Mouse (Mus musculus) bone marrow macrophage, adult 2 months (primary cell): ENCODE measurements around the gene Tiam1. TPM values are rescaled to one million over a fixed set of nuclear protein-coding genes. Genes with fewer than 3 reads are reported as not detected.

Experiments
- H3K27ac ChIP-seq: 2 replicates; pipeline ENCODE4 v1.5.1; 2012; ENCODE audit warnings: low read depth, low read length; ENCODE audit not compliant: insufficient read depth
- H3K4me1 ChIP-seq: 2 replicates; pipeline ENCODE4 v1.6.1; 2012; ENCODE audit warnings: low read length; ENCODE audit not compliant: control insufficient read depth, insufficient read depth
- H3K4me3 ChIP-seq: 2 replicates; pipeline ENCODE4 v1.5.1; 2012; ENCODE audit warnings: mild to moderate bottlenecking, low read length, moderate library complexity; ENCODE audit not compliant: insufficient read depth
- CTCF ChIP-seq: IDR thresholded peaks from 2 replicates; pipeline ENCODE4 v1.5.1; 2012; ENCODE audit warnings: low read depth, mild to moderate bottlenecking, low read length, moderate library complexity
- POLR2A ChIP-seq: IDR thresholded peaks from 2 replicates; pipeline ENCODE4 v1.6.1; 2012; ENCODE audit warnings: mild to moderate bottlenecking, low read depth, low read length, borderline replicate concordance
- polyA plus RNA-seq: library from polyadenylated mRNA; stranded (reverse); fragments of >200 nt; gene quantifications from 2 replicates; pipeline ENCODE4 v1.2.4, GENCODE M21; 2012; ENCODE audit not compliant: missing spikeins, insufficient read depth, insufficient read length

Gene Tiam1
- polyA plus RNA-seq, 1 experiment: 21.4 TPM

DNA sequence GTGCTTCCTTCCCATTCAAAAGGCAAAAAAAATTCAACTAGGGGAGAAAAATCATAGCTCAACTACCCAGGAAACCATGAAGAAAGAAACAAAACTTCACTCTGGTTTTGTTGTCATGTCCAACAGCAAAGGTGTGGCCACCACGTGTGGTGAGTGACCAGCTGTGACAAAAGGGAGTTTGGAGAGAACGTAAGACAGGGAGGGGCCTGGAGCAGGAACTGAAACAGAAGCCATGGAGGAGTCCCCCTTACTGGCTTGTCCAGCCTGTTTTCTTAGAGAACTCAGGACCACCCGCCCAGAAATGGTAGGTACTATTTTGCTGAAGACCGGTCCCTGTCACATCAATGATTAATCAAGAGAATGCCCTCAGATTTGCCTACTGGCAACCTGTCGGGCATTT is 342.1 kb downstream of the Tiam1 start:
- H3K4me3 ChIP-seq: no peak overlapping the region
- no peak overlapping the region for H3K27ac ChIP-seq
- TF ChIP-seq CTCF (no peak), POLR2A (no peak)
- H3K4me1 ChIP-seq: no peaks in the 10 kb centered on the region

DNA sequence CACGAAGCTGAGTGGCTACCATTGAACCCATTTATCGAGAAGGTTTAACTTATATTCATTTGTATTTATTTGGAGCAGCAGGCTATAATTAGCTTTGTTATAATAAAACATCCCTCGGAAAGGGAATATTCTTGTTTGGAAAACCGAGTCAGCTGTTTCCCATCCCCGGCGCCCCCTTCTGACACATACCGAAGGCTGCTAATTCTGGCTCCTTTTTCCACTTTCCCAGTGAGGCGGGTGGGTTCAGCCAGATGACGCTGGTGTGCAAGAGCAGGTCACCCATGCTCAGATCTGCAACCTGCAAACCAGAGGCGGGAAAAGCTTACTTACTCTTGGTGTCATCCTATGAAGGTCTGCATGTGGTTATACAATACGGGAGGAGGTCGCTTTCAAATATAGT is 343.8 kb downstream of the Tiam1 start:
- Histone ChIP-seq H3K4me1 (no peaks in the 10 kb centered on the region), H3K27ac (no peak overlapping the region), H3K4me3 (no peak overlapping the region)
- TF ChIP-seq CTCF: no peak
- TF ChIP-seq POLR2A: no peak

DNA sequence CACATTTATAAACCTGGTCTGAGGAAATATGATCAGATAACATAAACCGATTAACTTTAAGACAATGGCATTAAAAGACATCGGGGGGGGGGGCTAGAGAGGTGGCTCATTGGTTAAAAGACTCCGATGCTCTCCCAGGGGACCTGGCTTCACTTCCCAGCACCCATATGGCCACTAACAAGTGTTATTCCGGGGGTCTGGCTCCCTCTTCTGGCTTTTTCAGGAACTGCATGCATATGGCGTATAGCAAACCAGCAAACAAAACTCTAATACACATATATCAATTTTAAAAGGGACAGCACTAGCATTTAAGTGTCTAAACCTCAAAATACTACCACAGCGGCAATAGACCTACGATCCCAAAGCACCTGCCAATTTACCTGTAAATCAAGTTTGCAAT is 347.0 kb downstream of the Tiam1 start:
- Histone ChIP-seq H3K27ac (no peak overlapping the region), H3K4me3 (no peak overlapping the region), H3K4me1 (no peaks in the 10 kb centered on the region)
- TF ChIP-seq CTCF (no peak), POLR2A (no peak)

DNA sequence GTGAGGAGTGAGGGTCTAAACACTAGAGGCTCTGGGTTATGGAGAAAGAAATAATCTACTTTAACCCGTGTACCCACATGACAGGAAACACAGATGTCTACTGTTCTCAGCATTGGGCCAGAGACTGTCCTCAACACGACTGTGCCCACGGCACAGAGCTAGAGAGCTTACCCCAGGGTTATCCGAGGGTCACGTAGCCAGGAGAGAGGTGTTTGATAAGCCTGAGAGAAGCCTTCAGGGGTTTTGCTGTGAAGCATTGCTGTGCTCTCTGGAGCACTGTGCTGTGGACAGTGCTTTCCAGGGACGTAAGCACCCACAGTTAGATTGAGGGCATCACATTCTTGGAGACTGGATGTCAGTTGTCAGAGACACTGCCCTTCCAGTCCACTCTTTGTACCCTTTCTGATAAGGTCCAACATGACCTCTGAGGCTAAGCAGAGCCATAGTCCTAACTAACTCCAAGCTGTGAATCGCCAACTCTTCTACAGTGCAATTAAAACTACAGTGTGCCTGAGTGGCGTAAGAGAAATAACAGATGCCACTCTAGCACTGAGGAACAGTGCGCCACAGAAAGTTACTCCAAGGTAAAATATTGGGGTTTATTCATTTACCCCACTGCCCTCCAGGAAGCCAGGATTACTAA is 353.7 kb downstream of the Tiam1 start:
- no peak overlapping the region for H3K27ac ChIP-seq
- no peak for TF ChIP-seq CTCF
- no peak for TF ChIP-seq POLR2A

DNA sequence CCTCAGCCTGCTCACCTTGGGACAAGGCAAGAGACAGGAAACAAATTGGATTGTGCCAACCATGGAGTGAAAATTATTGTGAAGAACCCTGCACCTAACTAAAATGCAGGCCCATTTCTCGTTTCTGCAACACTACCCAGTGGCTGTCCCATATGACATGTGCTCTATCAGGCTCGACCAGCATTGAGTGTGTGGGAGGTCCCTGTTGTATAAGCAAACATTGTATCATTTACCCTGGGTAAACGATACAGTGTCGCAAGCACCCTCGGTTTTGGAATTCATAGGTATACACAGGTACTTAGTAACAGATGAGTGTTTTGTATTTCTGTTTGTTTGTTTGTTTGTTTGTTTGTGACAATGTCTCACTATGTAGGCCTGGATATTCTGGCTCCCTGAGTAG is 357.8 kb downstream of the Tiam1 start:
- no peaks in the 10 kb centered on the region for H3K4me1 ChIP-seq
- no peak overlapping the region for H3K4me3 ChIP-seq
- no peak overlapping the region for H3K27ac ChIP-seq
- TF ChIP-seq CTCF: no peak
- no peak for TF ChIP-seq POLR2A

More for the DNA sequence above, 353.7 kb downstream of the Tiam1 start:
- H3K4me1 ChIP-seq: no peaks in the 10 kb centered on the region
- no peak overlapping the region for H3K4me3 ChIP-seq

DNA sequence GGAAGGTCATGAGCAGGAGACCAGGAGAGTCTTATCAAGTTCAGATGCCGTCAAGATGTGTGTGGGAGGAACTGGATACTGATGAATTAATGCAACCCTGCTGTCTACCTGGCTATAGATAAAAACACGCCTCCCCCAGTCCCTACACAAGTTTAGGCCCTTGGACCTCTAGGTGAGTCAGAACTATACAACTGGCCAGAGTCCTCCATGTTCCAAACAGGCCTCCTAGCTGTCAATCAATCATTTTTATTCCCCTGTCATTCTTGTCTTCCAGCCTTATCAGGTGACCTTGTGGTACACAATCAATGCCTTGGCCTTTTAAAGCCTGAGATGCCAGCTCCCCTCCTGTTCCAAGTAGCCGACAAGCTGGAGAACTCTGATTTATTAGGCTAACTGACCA is 363.9 kb downstream of the Tiam1 start:
- Histone ChIP-seq H3K27ac (no peak overlapping the region), H3K4me1 (no peaks in the 10 kb centered on the region), H3K4me3 (no peak overlapping the region)
- TF ChIP-seq POLR2A: no peak
- TF ChIP-seq CTCF: no peak

DNA sequence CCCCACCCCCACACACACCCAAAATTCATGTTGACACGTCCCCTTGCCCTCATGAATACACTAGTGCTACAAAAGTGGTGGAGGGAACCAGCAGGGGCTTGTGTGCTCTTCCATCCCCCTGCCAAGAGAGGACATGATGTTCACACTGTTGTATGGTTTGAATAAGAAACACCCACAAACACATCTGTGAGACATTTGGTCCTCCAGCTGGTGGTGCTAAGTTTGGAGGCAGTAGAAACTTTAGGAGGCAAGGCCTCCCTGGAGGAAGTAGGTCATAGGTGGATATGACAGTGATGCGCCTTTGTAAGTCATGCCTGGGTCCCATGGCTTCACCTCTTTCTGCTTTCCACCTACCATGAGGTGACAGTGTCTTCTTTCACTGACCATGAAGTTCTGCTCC is 366.1 kb downstream of the Tiam1 start:
- no peaks in the 10 kb centered on the region for H3K4me1 ChIP-seq
- H3K4me3 ChIP-seq: no peak overlapping the region
- H3K27ac ChIP-seq: no peak overlapping the region
- TF ChIP-seq POLR2A: no peak
- no peak for TF ChIP-seq CTCF

DNA sequence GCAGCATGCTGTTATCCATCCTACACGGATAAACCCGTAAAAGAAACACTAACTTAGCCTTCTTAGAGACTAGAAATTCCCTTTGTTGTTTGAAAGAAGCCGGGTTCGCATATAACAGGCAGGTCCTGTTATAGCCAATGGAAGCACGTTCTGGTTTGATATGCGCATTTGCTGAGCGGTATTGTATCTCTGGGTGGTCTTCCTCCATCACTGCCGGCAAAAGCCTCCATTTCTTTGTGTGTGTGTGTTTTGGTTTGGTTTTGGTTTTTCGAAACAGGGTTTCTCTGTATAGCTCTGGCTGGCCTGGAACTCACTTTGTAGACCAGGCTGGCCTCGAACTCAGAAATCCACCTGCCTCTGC is 369.0 kb downstream of the Tiam1 start:
- H3K27ac ChIP-seq: no peak overlapping the region
- no peaks in the 10 kb centered on the region for H3K4me1 ChIP-seq
- TF ChIP-seq POLR2A: no peak
- H3K4me3 ChIP-seq: no peak overlapping the region

DNA sequence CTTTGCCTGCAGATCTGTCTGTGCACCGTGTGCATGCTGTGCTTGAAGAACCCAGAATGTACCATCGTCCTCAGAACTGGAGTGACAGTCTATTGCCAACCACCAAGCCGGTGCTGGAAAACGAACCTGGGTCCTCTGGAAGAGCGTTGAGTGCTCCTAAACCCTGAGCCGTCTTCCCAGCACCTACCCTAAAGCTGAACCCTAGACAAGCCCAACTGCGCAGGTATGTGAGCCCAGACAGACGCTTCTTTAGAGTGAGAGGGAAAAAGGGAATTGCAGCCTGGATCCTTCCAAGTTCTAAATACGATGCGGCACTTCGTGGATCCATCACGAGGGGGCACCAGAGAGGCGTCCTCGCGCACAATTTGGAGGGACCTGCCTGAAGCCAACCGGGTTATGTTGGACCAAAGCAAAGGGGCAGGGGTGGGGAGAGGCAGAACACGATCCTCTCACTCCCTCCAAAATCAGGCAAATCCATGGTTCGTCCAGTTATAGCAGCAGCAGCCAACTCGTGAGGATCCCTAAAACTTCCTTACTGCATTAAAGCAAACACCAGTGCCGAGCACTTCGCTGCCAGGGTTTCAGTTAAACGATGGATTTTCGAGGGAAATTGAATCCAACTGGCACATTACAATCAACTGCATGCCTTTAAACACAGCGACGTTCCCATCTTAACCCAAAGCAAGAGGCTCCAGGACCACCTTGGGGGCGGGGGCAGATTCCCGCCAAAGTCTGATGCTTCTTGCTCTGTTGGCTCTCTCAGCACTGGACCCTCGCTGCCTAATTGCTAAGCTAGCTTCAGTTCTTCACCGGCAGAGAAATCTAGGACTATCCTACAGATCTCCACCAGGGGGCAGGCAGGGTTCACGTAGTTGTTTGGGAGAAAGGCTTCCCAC is 369.7 kb downstream of the Tiam1 start:
- peak overlapping the region; percentile 12 for H3K4me3 ChIP-seq
- TF ChIP-seq CTCF (peak; percentile 59), POLR2A (no peak)
- no peaks in the 10 kb centered on the region for H3K4me1 ChIP-seq
- H3K27ac ChIP-seq: no peak overlapping the region

DNA sequence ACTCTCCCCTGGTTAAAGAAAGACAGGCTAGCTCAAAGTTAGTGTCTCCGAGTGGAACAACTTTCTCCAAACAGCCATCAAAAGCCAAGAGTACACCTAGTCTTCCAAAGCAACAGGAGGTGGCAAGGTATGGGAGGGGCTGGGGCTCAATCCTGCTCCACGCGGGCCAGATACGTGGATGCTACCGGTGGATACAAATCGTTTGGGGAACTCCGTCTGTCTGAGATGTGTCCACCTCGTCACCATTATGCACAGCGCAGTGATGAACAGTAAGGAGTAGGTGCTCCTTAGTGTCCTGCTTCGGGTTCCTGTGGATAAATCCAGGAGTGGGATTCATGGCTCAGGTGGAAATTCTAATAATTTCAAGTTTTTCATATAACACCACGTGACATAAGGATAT is 377.6 kb downstream of the Tiam1 start:
- no peak overlapping the region for H3K4me3 ChIP-seq
- no peak overlapping the region for H3K27ac ChIP-seq
- no peaks in the 10 kb centered on the region for H3K4me1 ChIP-seq
- TF ChIP-seq POLR2A (no peak), CTCF (no peak)

DNA sequence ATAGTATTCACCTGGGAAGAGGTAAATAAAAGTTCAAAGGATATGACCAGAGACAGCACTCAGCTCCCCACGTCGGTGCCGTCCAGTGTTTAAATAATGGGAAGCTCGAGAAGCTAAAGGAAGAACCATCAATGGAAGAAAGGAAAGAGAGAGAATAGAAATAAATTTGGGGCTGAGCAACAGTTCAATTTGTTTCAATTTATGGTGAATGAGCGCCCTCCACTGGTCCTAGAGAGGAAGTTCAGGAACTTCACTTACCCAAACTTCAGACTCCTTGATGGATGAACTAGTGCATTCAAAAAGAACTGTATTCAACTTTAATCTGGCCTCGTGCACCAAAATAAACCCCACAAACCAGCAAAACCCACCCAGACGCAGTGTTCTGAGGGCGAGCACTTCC is 378.1 kb downstream of the Tiam1 start:
- TF ChIP-seq CTCF (no peak), POLR2A (no peak)
- no peak overlapping the region for H3K27ac ChIP-seq
- H3K4me1 ChIP-seq: no peaks in the 10 kb centered on the region
- no peak overlapping the region for H3K4me3 ChIP-seq
